Mouse (Mus musculus) bone marrow, adult 2 months (tissue): ENCODE results near the gene Sox6.

Experiments
- CTCF ChIP-seq: fragments of 200-500 bp; IDR thresholded peaks from 2 replicates; pipeline ENCODE4 v1.5.1; 2011; ENCODE audit warnings: low read length, control low read depth; ENCODE audit not compliant: control insufficient read depth, insufficient read depth
- POLR2A ChIP-seq: fragments of 200-500 bp; IDR thresholded peaks from 2 replicates; pipeline ENCODE4 v1.6.1; 2011; ENCODE audit warnings: low read depth, mild to moderate bottlenecking, control low read depth, low read length, borderline replicate concordance; ENCODE audit not compliant: control insufficient read depth

- TF ChIP-seq CTCF (no peak), POLR2A (no peak)
These were observed 213.9 kb downstream of the Sox6 start for GRCm38 (mm10) chr7:115824621-115825256.
